Mouse (Mus musculus): ENCODE results near the gene Slc2a12. TPM values are rescaled to one million over a fixed set of nuclear protein-coding genes. Genes with fewer than 3 reads are reported as not detected.

Gene Slc2a12
- polyA plus RNA-seq, 1 experiment = 2.9 TPM

- H3K4me3 ChIP-seq (ENCODE audit: insufficient read depth, low read depth, low read length) = no peak overlapping the region
- H3K27ac ChIP-seq (replicated peaks; ENCODE audit: low read depth, low read length) = no peak overlapping the region
- H3K4me1 ChIP-seq (ENCODE audit: control insufficient read depth, insufficient read depth, insufficient read length, low read length) = peaks cover 16% of the 10 kb centered on the region; the same call in 1 of the 2 replicates
Measured at GRCm38 (mm10) chr10:22700773-22701172, 56.0 kb downstream of the Slc2a12 start.

- no peak overlapping the region for H3K4me3 ChIP-seq (ENCODE audit: insufficient read depth, low read depth, low read length)
- peaks cover 16% of the 10 kb centered on the region; the same call in 1 of the 2 replicates for H3K4me1 ChIP-seq (ENCODE audit: control insufficient read depth, insufficient read depth, insufficient read length, low read length)
- H3K27ac ChIP-seq (replicated peaks; ENCODE audit: low read depth, low read length) = no peak overlapping the region
Measured at GRCm38 (mm10) chr10:22701485-22702315, 56.9 kb downstream of the Slc2a12 start.

GRCm38 (mm10) chr10:22703844-22704243 lies 59.0 kb downstream of the Slc2a12 start:
- Histone ChIP-seq H3K4me3 (ENCODE audit: insufficient read depth, low read depth, low read length) (no peak overlapping the region), H3K27ac (replicated peaks; ENCODE audit: low read depth, low read length) (no peak overlapping the region), H3K4me1 (ENCODE audit: control insufficient read depth, insufficient read depth, insufficient read length, low read length) (peaks cover 16% of the 10 kb centered on the region; the same call in 1 of the 2 replicates)

GRCm38 (mm10) chr10:22708190-22708843 lies 63.5 kb downstream of the Slc2a12 start:
- Histone ChIP-seq H3K27ac (replicated peaks; ENCODE audit: low read depth, low read length) (no peak overlapping the region), H3K4me3 (ENCODE audit: insufficient read depth, low read depth, low read length) (no peak overlapping the region), H3K4me1 (ENCODE audit: control insufficient read depth, insufficient read depth, insufficient read length, low read length) (no peaks in the 10 kb centered on the region)

- H3K4me1 ChIP-seq (ENCODE audit: control insufficient read depth, insufficient read depth, insufficient read length, low read length) = no peaks in the 10 kb centered on the region
- H3K27ac ChIP-seq (replicated peaks; ENCODE audit: low read depth, low read length) = no peak overlapping the region
- no peak overlapping the region for H3K4me3 ChIP-seq (ENCODE audit: insufficient read depth, low read depth, low read length)
Measured at GRCm38 (mm10) chr10:22710173-22710777, 65.5 kb downstream of the Slc2a12 start.

GRCm38 (mm10) chr10:22712955-22713354 lies 68.1 kb downstream of the Slc2a12 start:
- no peak overlapping the region for H3K27ac ChIP-seq (replicated peaks; ENCODE audit: low read depth, low read length)
- H3K4me3 ChIP-seq (ENCODE audit: insufficient read depth, low read depth, low read length) = no peak overlapping the region

GRCm38 (mm10) chr10:22714520-22714919 lies 69.7 kb downstream of the Slc2a12 start:
- Histone ChIP-seq H3K4me1 (ENCODE audit: control insufficient read depth, insufficient read depth, insufficient read length, low read length) (peaks cover 2% of the 10 kb centered on the region; the same call in 1 of the 2 replicates), H3K4me3 (ENCODE audit: insufficient read depth, low read depth, low read length) (no peak overlapping the region), H3K27ac (replicated peaks; ENCODE audit: low read depth, low read length) (no peak overlapping the region)

More at GRCm38 (mm10) chr10:22712955-22713354, 68.1 kb downstream of the Slc2a12 start:
- H3K4me1 ChIP-seq (ENCODE audit: control insufficient read depth, insufficient read depth, insufficient read length, low read length) = peaks cover 2% of the 10 kb centered on the region; the same call in 1 of the 2 replicates

GRCm38 (mm10) chr10:22718475-22718874 lies 73.7 kb downstream of the Slc2a12 start:
- no peak overlapping the region for H3K4me3 ChIP-seq (ENCODE audit: insufficient read depth, low read depth, low read length)
- no peak overlapping the region for H3K27ac ChIP-seq (replicated peaks; ENCODE audit: low read depth, low read length)
- H3K4me1 ChIP-seq (ENCODE audit: control insufficient read depth, insufficient read depth, insufficient read length, low read length) = peaks cover 3% of the 10 kb centered on the region

- no peak overlapping the region for H3K27ac ChIP-seq (replicated peaks; ENCODE audit: low read depth, low read length)
- peaks cover 3% of the 10 kb centered on the region for H3K4me1 ChIP-seq (ENCODE audit: control insufficient read depth, insufficient read depth, insufficient read length, low read length)
- no peak overlapping the region for H3K4me3 ChIP-seq (ENCODE audit: insufficient read depth, low read depth, low read length)
Measured at GRCm38 (mm10) chr10:22720781-22721529, 76.1 kb downstream of the Slc2a12 start.

GRCm38 (mm10) chr10:22725166-22725565 lies 80.4 kb downstream of the Slc2a12 start:
- Histone ChIP-seq H3K27ac (replicated peaks; ENCODE audit: low read depth, low read length) (no peak overlapping the region), H3K4me1 (ENCODE audit: control insufficient read depth, insufficient read depth, insufficient read length, low read length) (peaks cover 2% of the 10 kb centered on the region), H3K4me3 (ENCODE audit: insufficient read depth, low read depth, low read length) (no peak overlapping the region)

GRCm38 (mm10) chr10:22726295-22726694 lies 81.5 kb downstream of the Slc2a12 start:
- no peak overlapping the region for H3K4me3 ChIP-seq (ENCODE audit: insufficient read depth, low read depth, low read length)
- peaks cover 4% of the 10 kb centered on the region for H3K4me1 ChIP-seq (ENCODE audit: control insufficient read depth, insufficient read depth, insufficient read length, low read length)
- H3K27ac ChIP-seq (replicated peaks; ENCODE audit: low read depth, low read length) = no peak overlapping the region

- H3K4me1 ChIP-seq (ENCODE audit: control insufficient read depth, insufficient read depth, insufficient read length, low read length) = peaks cover 3% of the 10 kb centered on the region
- H3K27ac ChIP-seq (replicated peaks; ENCODE audit: low read depth, low read length) = no peak overlapping the region
- no peak overlapping the region for H3K4me3 ChIP-seq (ENCODE audit: insufficient read depth, low read depth, low read length)
Measured at GRCm38 (mm10) chr10:22728257-22728656, 83.4 kb downstream of the Slc2a12 start.

GRCm38 (mm10) chr10:22730266-22730991 lies 85.6 kb downstream of the Slc2a12 start:
- Histone ChIP-seq H3K27ac (replicated peaks; ENCODE audit: low read depth, low read length) (peak overlapping the region; percentile 82; the same call in 1 of the 2 replicates), H3K4me1 (ENCODE audit: control insufficient read depth, insufficient read depth, insufficient read length, low read length) (peaks cover 3% of the 10 kb centered on the region), H3K4me3 (ENCODE audit: insufficient read depth, low read depth, low read length) (peak overlapping the region; percentile 96)

GRCm38 (mm10) chr10:22730992-22731271 lies 86.1 kb downstream of the Slc2a12 start:
- Histone ChIP-seq H3K4me3 (ENCODE audit: insufficient read depth, low read depth, low read length) (peak overlapping the region; percentile 96), H3K27ac (replicated peaks; ENCODE audit: low read depth, low read length) (peak overlapping the region; percentile 82), H3K4me1 (ENCODE audit: control insufficient read depth, insufficient read depth, insufficient read length, low read length) (peaks cover 3% of the 10 kb centered on the region)
